Mouse (Mus musculus): ENCODE results near the gene Gm7951.

Gene Gm7951

GRCm38 (mm10) chr14:42117269-42117668 lies at the start of gene Gm7951:
TSS of gene Gm7951 (minus strand) at chr14:42117369.
- in situ Hi-C loops (cut with MboI, MseI), result loop anchor here in 1 of 2 experiments (5.0 to 10.0 kb wide), 2 partner anchors 792 to 1120 kb away; partner anchors contain the start of gene Gm8122

- in situ Hi-C loops (cut with MboI, MseI), result loop anchor here (5.0 to 25.0 kb wide), 2 partner anchors 600 to 710 kb away; partner anchors contain the start of genes Gm3015 (in 1 of the 2) and Gm7954 (in 1 of the 2)
Observed at GRCm38 (mm10) chr14:42162522-42162921, 45.4 kb upstream of the Gm7951 start, which contains the start of gene Gm17027. TSS of gene Gm17027 (minus strand) at chr14:42162622.

GRCm38 (mm10) chr14:42134571-42134970 lies 17.4 kb upstream of the Gm7951 start:
- in situ Hi-C loops (cut with MboI, MseI), result loop anchor here (5.0 to 10.0 kb wide), 3 partner anchors 420 to 1400 kb away; no protein-coding TSS in a partner anchor

GRCm38 (mm10) chr14:42133806-42134205 lies 16.6 kb upstream of the Gm7951 start:
- in situ Hi-C loops (cut with MboI, MseI), result loop anchor here (5.0 to 10.0 kb wide), 3 partner anchors 419 to 1401 kb away; no protein-coding TSS in a partner anchor

All from T-helper 17 cell (primary cell).